8 mouse cellular contexts compared by ENCODE assay signal in genomic region chr5:127241136-127241924, GRCm38 (mm10). TPM values are rescaled to one million over a fixed set of nuclear protein-coding genes. Genes with fewer than 3 reads are reported as not detected.
A peak's percentile ranks its signal among the peaks of the same experiment; 100 is the strongest.
DNase-seq lines count a peak whose midpoint lies in the region; ATAC-seq and TF ChIP-seq lines count a peak whose summit lies in the region.
"Had no signal": no experiment of that assay in that cellular context is flagged by ENCODE, and none has a peak within 500 bp of the region (broad histone marks: within the 10 kb centered on the region; RNA-seq: fewer than 3 reads in every experiment).

TSS of gene Tmem132c (plus strand) at chr5:127241808.

- H3K4me1 ChIP-seq in hindbrain, postnatal 0 days (ENCODE audit: insufficient read depth, low read length): no peaks in the 10 kb centered on the region
- H3K4me1 ChIP-seq in midbrain, embryonic 10.5 days: peaks cover 54% of the 10 kb centered on the region
- peaks cover 13% of the 10 kb centered on the region; the same call in 1 of the 2 replicates for H3K4me1 ChIP-seq in stomach, embryonic 14.5 days (ENCODE audit: control insufficient read depth, insufficient read depth, low read length)

- intact Hi-C loops in left cerebral cortex, postnatal 4 days (cut with DNase I): loop anchor here (10.0 kb wide), 1 partner anchor 243 kb away; no protein-coding TSS in a partner anchor

- WGBS in hindbrain, postnatal 0 days: 2% methylated on average over 53 of the region's 58 CpGs
- 1% methylated on average over 57 of the region's 58 CpGs for WGBS in midbrain, embryonic 10.5 days
- 1% methylated on average over 58 of the region's 58 CpGs for WGBS in stomach, embryonic 14.5 days

- H3K4me3 ChIP-seq in hindbrain, postnatal 0 days (ENCODE audit: low read length): peak within 1 kb of the TSS; percentile 65
- peak within 1 kb of the TSS; percentile 83 for H3K4me3 ChIP-seq in midbrain, embryonic 10.5 days
- H3K4me3 ChIP-seq in stomach, embryonic 14.5 days (ENCODE audit: low read depth, low read length): peak within 1 kb of the TSS; percentile 56
- H3K4me3 ChIP-seq: erythroblast, embryonic 14.5 days had no signal

- no peak for TF ChIP-seq CTCF in hindbrain, postnatal 0 days (IDR thresholded peaks at IDR 0.05; ENCODE audit: low read depth)

- H3K9me3 ChIP-seq in hindbrain, postnatal 0 days (ENCODE audit: low read length): no peaks in the 10 kb centered on the region
- H3K9me3 ChIP-seq in midbrain, embryonic 10.5 days (replicated peaks): peaks cover 8% of the 10 kb centered on the region
- H3K9me3 ChIP-seq in stomach, embryonic 14.5 days (ENCODE audit: control insufficient read depth, low read depth, low read length): no peaks in the 10 kb centered on the region

- DNase-seq in brain, adult 2 months (ENCODE audit: low read depth, low spot score): peak; percentile 78
- DNase-seq in embryo, embryonic 11 days: peak; percentile 93
- peak; percentile 57 for DNase-seq in gastrocnemius, postnatal 25 days
- peak; percentile 83 for DNase-seq in hindbrain, postnatal 0 days (ENCODE audit: low spot score)
- DNase-seq in left cerebral cortex, postnatal 4 days: peak; percentile 79
- DNase-seq in midbrain, embryonic 10.5 days (ENCODE audit: low spot score): peak; percentile 93

- H3K36me3 ChIP-seq in hindbrain, postnatal 0 days (ENCODE audit: insufficient read depth, low read length): no peaks in the 10 kb centered on the region
- H3K36me3 ChIP-seq in midbrain, embryonic 10.5 days: peaks cover 6% of the 10 kb centered on the region
- H3K36me3 ChIP-seq in stomach, embryonic 14.5 days (ENCODE audit: control insufficient read depth, insufficient read depth, low read length): no peaks in the 10 kb centered on the region

- H3K27ac ChIP-seq in hindbrain, postnatal 0 days: peak within 1 kb of the TSS; percentile 66
- peak within 1 kb of the TSS; percentile 87 for H3K27ac ChIP-seq in midbrain, embryonic 10.5 days (replicated peaks)
- H3K27ac ChIP-seq in stomach, embryonic 14.5 days (ENCODE audit: low read length): no peak within 1 kb of the TSS

- peak within 1 kb of the TSS; percentile 65 for H3K4me2 ChIP-seq in hindbrain, postnatal 0 days (ENCODE audit: low read depth, low read length)
- peak within 1 kb of the TSS; percentile 85 for H3K4me2 ChIP-seq in stomach, embryonic 14.5 days (replicated peaks; ENCODE audit: low read depth, low read length)

- H3K27me3 ChIP-seq in hindbrain, postnatal 0 days (ENCODE audit: insufficient read depth, low read length): no peaks in the 10 kb centered on the region; the same call in 1 of the 2 replicates
- H3K27me3 ChIP-seq in midbrain, embryonic 10.5 days (ENCODE audit: low read depth, poor library complexity, severe bottlenecking): peaks cover 70% of the 10 kb centered on the region
- H3K27me3 ChIP-seq in stomach, embryonic 14.5 days (ENCODE audit: control insufficient read depth, insufficient read depth, low read length): peaks cover 26% of the 10 kb centered on the region; the same call in 1 of the 2 replicates

- ATAC-seq in hindbrain, postnatal 0 days: peak; percentile 90
- ATAC-seq in stomach, embryonic 14.5 days (ENCODE audit: insufficient number of reproducible peaks, insufficient read depth, low FRiP score, low read depth): peak; percentile 92

- H3K9ac ChIP-seq in hindbrain, postnatal 0 days (replicated peaks; ENCODE audit: low read length): peak within 1 kb of the TSS; percentile 51
- 0 out of 2 replicates have a peak within 1 kb of the TSS, but pooled peaks have one; percentile 21 for H3K9ac ChIP-seq in stomach, embryonic 14.5 days (replicated peaks; ENCODE audit: low read depth, low read length)

RNA-seq across cellular contexts. Expression of gene Tmem132c, which starts in this region (rescaled TPM):
- under 1 TPM; 0.15 to 0.40 TPM for total RNA-seq in gastrocnemius, postnatal 25 days (2021)
- total RNA-seq in hindbrain, postnatal 0 days (2014; rRNA removed): 46.0 and 52.7 TPM in 2 replicates
- 12.9 and 13.5 TPM in 2 replicates for polyA plus RNA-seq in hindbrain, postnatal 0 days (2015; fragmentation: Nextera tagmentation; extraction: Ambion mirVana)
- total RNA-seq in left cerebral cortex, postnatal 4 days (2021): 10 to 100 TPM; 10.4 to 11.6 TPM
- polyA plus RNA-seq in midbrain, embryonic 10.5 days (2016; fragmentation: Nextera tagmentation; extraction: Ambion mirVana): 30.0 and 34.0 TPM in 2 replicates
- polyA plus RNA-seq in stomach, embryonic 14.5 days (2014; fragmentation: Nextera tagmentation; extraction: Ambion mirVana): 1.8 and 2.8 TPM in 2 replicates
- polyA plus RNA-seq: erythroblast, embryonic 14.5 days had no signal

Comparison
In these comparisons a context has a peak if more than half of its experiments do, and no peak if none do; other contexts are left out.
1. RNA of gene Tmem132c (total RNA-seq): 46.0 to 52.7 TPM in hindbrain, postnatal 0 days and 10.4 to 11.6 TPM in left cerebral cortex, postnatal 4 days; 0.15 to 0.40 TPM in gastrocnemius, postnatal 25 days; every median in the first group is over 4 times any median in the second.
2. Peak in DNase-seq in gastrocnemius, postnatal 25 days; RNA of the gene not detected or under 1 TPM.
3. Peak in every context shown above with its lines, with median percentiles within 50 percentile points of each other: DNase-seq and H3K4me3 ChIP-seq.